In genomic region chr16:85749335-85749734, GRCm38 (mm10) we compare ENCODE assay signal across 20 mouse cellular contexts. TPM values are rescaled to one million over a fixed set of nuclear protein-coding genes. Genes with fewer than 3 reads are reported as not detected.
DNase-seq lines count a peak whose midpoint lies in the region; ATAC-seq and TF ChIP-seq lines count a peak whose summit lies in the region.
"Had no signal": no experiment of that assay in that cellular context is flagged by ENCODE, and none has a peak within 500 bp of the region (broad histone marks: within the 10 kb centered on the region; RNA-seq: fewer than 3 reads in every experiment).

No protein-coding gene starts in this region.

- no peak for TF ChIP-seq POLR2A in kidney, adult 2 months (IDR thresholded peaks at IDR 0.05; ENCODE audit: low read depth, low read length)

- no peak for TF ChIP-seq CTCF in kidney, adult 2 months (conservative IDR thresholded peaks at IDR 0.05; ENCODE audit: insufficient read depth, insufficient read length, low read depth, low read length)
- no peak for TF ChIP-seq CTCF in layer of hippocampus, adult 2 months (conservative IDR thresholded peaks at IDR 0.05)

- H3K27ac ChIP-seq in kidney, adult 2 months (ENCODE audit: insufficient read depth, low read depth, low read length): no peak overlapping the region
- no peak overlapping the region for H3K27ac ChIP-seq in kidney, embryonic 16.5 days (ENCODE audit: low read length)
- H3K27ac ChIP-seq in heart, embryonic 16.5 days (ENCODE audit: low read length): peak overlapping the region; percentile 90
- no peak overlapping the region for H3K27ac ChIP-seq in layer of hippocampus, adult 2 months
- H3K27ac ChIP-seq: embryonic facial prominence, embryonic 12.5 days; forebrain, embryonic 13.5 days; limb, embryonic 13.5 days; macrophage had no signal

- peaks cover 2% of the 10 kb centered on the region; the same call in 1 of the 2 replicates for H3K4me1 ChIP-seq in kidney, adult 2 months (ENCODE audit: control insufficient read depth, insufficient read depth, low read length)
- H3K4me1 ChIP-seq in kidney, embryonic 16.5 days (ENCODE audit: insufficient read depth, low read length): 0 out of 2 replicates have a peak, but pooled peaks cover 4% of the 10 kb centered on the region
- peaks cover 21% of the 10 kb centered on the region for H3K4me1 ChIP-seq in heart, embryonic 16.5 days (ENCODE audit: control insufficient read depth, insufficient read depth, low read length)
- H3K4me1 ChIP-seq: embryonic facial prominence, embryonic 12.5 days had no signal

- 89% methylated on average over 6 of the region's 6 CpGs for WGBS in kidney, adult 2 months
- WGBS in kidney, embryonic 16.5 days: 79% methylated on average over 6 of the region's 6 CpGs
- WGBS in heart, embryonic 16.5 days: 24% methylated on average over 6 of the region's 6 CpGs

- no peaks in the 10 kb centered on the region for H3K27me3 ChIP-seq in kidney, adult 2 months (replicated peaks; ENCODE audit: control insufficient read depth, insufficient read depth, low read length)
- H3K27me3 ChIP-seq in kidney, embryonic 16.5 days (ENCODE audit: insufficient read depth, low read length): no peaks in the 10 kb centered on the region
- H3K27me3 ChIP-seq in heart, embryonic 16.5 days (ENCODE audit: control insufficient read depth, insufficient read depth, low read length): no peaks in the 10 kb centered on the region
- H3K27me3 ChIP-seq: embryonic facial prominence, embryonic 12.5 days; forebrain, embryonic 13.5 days; limb, embryonic 13.5 days had no signal

- H3K4me2 ChIP-seq in kidney, embryonic 16.5 days (replicated peaks; ENCODE audit: low read depth, low read length): no peak overlapping the region
- H3K4me2 ChIP-seq in heart, embryonic 16.5 days (ENCODE audit: low read depth, low read length): peak overlapping the region; percentile 9; the same call in 1 of the 2 replicates
- H3K4me2 ChIP-seq: embryonic facial prominence, embryonic 12.5 days; forebrain, embryonic 13.5 days; limb, embryonic 13.5 days had no signal

- H3K4me3 ChIP-seq in kidney, adult 2 months (ENCODE audit: insufficient read depth, low read depth, low read length): no peak overlapping the region
- H3K4me3 ChIP-seq in kidney, embryonic 16.5 days (ENCODE audit: low read length): no peak overlapping the region
- no peak overlapping the region for H3K4me3 ChIP-seq in heart, embryonic 16.5 days (ENCODE audit: low read length)
- no peak overlapping the region for H3K4me3 ChIP-seq in layer of hippocampus, adult 2 months
- H3K4me3 ChIP-seq: embryonic facial prominence, embryonic 12.5 days; forebrain, embryonic 13.5 days; limb, embryonic 13.5 days had no signal

- no peak overlapping the region for H3K9ac ChIP-seq in kidney, embryonic 16.5 days (replicated peaks; ENCODE audit: low read length)
- peak overlapping the region; percentile 46; the same call in 1 of the 2 replicates for H3K9ac ChIP-seq in heart, embryonic 16.5 days (ENCODE audit: low read length)
- H3K9ac ChIP-seq: embryonic facial prominence, embryonic 12.5 days; forebrain, embryonic 13.5 days; limb, embryonic 13.5 days had no signal

- ATAC-seq in kidney, embryonic 16.5 days (ENCODE audit: low FRiP score, low TSS enrichment): no peak
- peak; percentile 34; the same call in 1 of the 2 replicates for ATAC-seq in heart, embryonic 16.5 days (replicated peaks; ENCODE audit: extremely low read depth, insufficient read depth, low FRiP score)
- ATAC-seq in activated CD4-positive, CD25-positive, alpha-beta regulatory T cell, adult 4 months: no peak
- ATAC-seq: CD4-positive, CD25-positive, alpha-beta regulatory T cell, adult 4 months; forebrain, embryonic 13.5 days; hindbrain, embryonic 16.5 days; Patski had no signal

- H3K36me3 ChIP-seq in kidney, adult 2 months (ENCODE audit: control insufficient read depth, insufficient read depth, low read length): no peaks in the 10 kb centered on the region
- no peaks in the 10 kb centered on the region for H3K36me3 ChIP-seq in kidney, embryonic 16.5 days (ENCODE audit: insufficient read depth, low read length)
- H3K36me3 ChIP-seq in heart, embryonic 16.5 days (ENCODE audit: control insufficient read depth, insufficient read depth): no peaks in the 10 kb centered on the region
- H3K36me3 ChIP-seq: embryonic facial prominence, embryonic 12.5 days; limb, embryonic 13.5 days had no signal

- DNase-seq in kidney, adult 2 months: peak; percentile 12
- DNase-seq in fibroblast of lung, adult 2 months (ENCODE audit: low read depth): peak; percentile 61
- peak; percentile 61 for DNase-seq in lung, postnatal 14 days
- no peak for DNase-seq in frontal cortex, postnatal 25 days (ENCODE audit: low spot score in 2 of 2)
- no peak for DNase-seq in layer of hippocampus, adult 2 months (ENCODE audit: low spot score in 2 of 2)
- DNase-seq: cerebellum, postnatal 14 days; kidney, postnatal 10 days; layer of hippocampus, postnatal 36 days; right cerebral cortex, postnatal 4 days had no signal

- no peaks in the 10 kb centered on the region for H3K9me3 ChIP-seq in kidney, embryonic 16.5 days (ENCODE audit: low read length)
- H3K9me3 ChIP-seq in heart, embryonic 16.5 days (replicated peaks; ENCODE audit: control insufficient read depth, low read length): no peaks in the 10 kb centered on the region
- H3K9me3 ChIP-seq: embryonic facial prominence, embryonic 12.5 days; forebrain, embryonic 13.5 days; limb, embryonic 13.5 days had no signal

RNA-seq across cellular contexts. Expression of gene Adamts1, which starts 53.6 kb away (rescaled TPM):
- 29.3 and 37.6 TPM in 2 replicates for polyA plus RNA-seq in kidney, adult 2 months (2012; rRNA removed)
- polyA plus RNA-seq in kidney, embryonic 16.5 days (2015; fragmentation: Nextera tagmentation; extraction: Ambion mirVana): 116 and 125 TPM in 2 replicates
- polyA plus RNA-seq in heart, embryonic 16.5 days (2015; fragmentation: Nextera tagmentation; extraction: Ambion mirVana): 40.1 and 47.4 TPM in 2 replicates
- not detected for polyA plus RNA-seq in activated CD4-positive, CD25-positive, alpha-beta regulatory T cell, adult 4 months (2017; shearing (Covaris generic))
- total RNA-seq in layer of hippocampus, adult 2 months (2021): 10 to 100 TPM; 19.7 to 27.8 TPM
- total RNA-seq: neutrophil, adult 5-6 weeks had no signal
- polyA plus RNA-seq: CD4-positive, CD25-positive, alpha-beta regulatory T cell, adult 4 months had no signal

Comparison
In these comparisons a context has a peak if more than half of its experiments do, and no peak if none do; other contexts are left out.
1. DNase-seq: peak in kidney, adult 2 months (single experiment), fibroblast of lung, adult 2 months (single experiment) and lung, postnatal 14 days (single experiment); none in frontal cortex, postnatal 25 days (0 of 2) and layer of hippocampus, adult 2 months (0 of 2).
2. RNA of gene Adamts1, which starts 53.6 kb away (polyA plus RNA-seq): 116 to 125 TPM in kidney, embryonic 16.5 days, 40.1 to 47.4 TPM in heart, embryonic 16.5 days and 29.3 to 37.6 TPM in kidney, adult 2 months; not detected in activated CD4-positive, CD25-positive, alpha-beta regulatory T cell, adult 4 months; every median in the first group is over 10 times any median in the second.